Mouse (Mus musculus): ENCODE data around the gene Smad6. TPM values are rescaled to one million over a fixed set of nuclear protein-coding genes. Genes with fewer than 3 reads are reported as not detected.

Gene Smad6
- polyA plus RNA-seq (2017; shearing (Covaris generic)): not detected

GRCm38 (mm10) chr9:64021853-64022561 is at the start of gene Smad6:
Gene Smad6, minus strand, starts transcription at chr9:64022059.

Other genes starting within 250 kb of the Smad6 start
- gene Lctl, start 95.1 kb upstream of the Smad6 start, polyA plus RNA-seq (2017; shearing (Covaris generic)): not detected
- gene Zwilch, start 151.0 kb upstream of the Smad6 start, polyA plus RNA-seq (2017; shearing (Covaris generic)): 4.4 TPM
- gene Rpl4, start 151.3 kb upstream of the Smad6 start, polyA plus RNA-seq (2017; shearing (Covaris generic)): 1,868 TPM
- 66.9 TPM for gene Snapc5, start 157.2 kb upstream of the Smad6 start, polyA plus RNA-seq (2017; shearing (Covaris generic))
- gene Uchl4, start 213.1 kb upstream of the Smad6 start, polyA plus RNA-seq (2017; shearing (Covaris generic)): 9.0 TPM
- gene Map2k1, start 231.6 kb upstream of the Smad6 start, polyA plus RNA-seq (2017; shearing (Covaris generic)): 36.9 TPM